Mouse (Mus musculus): ENCODE results near the gene Gucy2e.

Gucy2e gene

DNA sequence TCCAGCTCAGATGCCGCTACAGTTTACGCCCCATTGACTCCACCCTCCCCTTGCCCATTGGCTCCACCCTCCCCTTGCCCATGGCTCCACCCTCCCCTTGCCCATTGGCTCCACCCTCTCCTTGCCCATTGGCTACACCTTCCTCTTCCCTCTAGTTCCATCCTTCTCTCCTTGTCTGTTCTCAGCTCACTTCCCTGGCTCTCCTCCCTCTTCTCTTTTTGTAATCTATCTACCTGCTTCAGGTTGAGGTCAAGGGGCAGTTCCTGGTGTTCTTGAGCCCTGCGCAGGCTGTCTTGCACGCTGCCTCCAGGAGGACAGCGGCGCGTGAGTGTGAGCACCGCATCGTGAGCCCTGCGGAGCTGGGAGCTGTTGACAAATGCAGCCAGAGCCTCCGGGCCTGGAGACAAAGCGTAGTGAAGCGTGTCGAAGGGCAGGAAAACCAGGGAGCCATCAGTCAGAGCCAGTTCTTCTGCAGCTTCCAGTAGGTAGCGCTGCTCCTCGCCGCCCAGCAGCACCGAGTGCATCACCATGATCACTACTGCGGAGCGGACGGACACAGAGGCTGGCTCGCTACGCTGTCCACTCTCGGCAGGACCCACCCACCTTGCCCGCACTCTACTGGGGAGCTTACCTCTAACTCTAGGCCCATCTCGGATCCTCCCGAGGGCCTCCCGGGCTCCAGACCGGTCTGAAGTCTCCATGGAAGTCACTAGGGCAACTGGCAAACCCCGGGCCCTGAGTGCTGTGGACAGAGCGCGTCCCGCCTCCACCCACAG lies 1.4 kb downstream of the Gucy2e start:
- peak; percentile 55 for DNase-seq

DNA sequence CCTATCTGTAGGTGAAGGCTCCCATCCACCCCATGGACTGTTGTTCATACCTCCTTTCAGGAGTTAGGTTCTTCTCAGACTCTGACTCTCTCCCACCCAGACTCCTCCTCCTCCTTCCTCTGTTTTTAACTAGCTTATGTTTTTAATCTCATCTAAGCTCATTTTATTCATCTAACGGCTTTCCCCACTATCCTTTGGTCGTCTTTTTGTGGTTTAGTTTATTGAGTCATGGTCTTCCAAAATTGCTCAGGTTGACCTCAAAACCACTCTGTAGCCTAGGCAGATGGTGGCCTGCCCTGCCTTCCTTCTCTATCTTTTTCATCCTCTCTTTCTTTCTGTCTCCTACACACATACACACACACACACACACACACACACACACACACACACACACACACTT lies 3.7 kb downstream of the Gucy2e start:
- no peak for DNase-seq

DNA sequence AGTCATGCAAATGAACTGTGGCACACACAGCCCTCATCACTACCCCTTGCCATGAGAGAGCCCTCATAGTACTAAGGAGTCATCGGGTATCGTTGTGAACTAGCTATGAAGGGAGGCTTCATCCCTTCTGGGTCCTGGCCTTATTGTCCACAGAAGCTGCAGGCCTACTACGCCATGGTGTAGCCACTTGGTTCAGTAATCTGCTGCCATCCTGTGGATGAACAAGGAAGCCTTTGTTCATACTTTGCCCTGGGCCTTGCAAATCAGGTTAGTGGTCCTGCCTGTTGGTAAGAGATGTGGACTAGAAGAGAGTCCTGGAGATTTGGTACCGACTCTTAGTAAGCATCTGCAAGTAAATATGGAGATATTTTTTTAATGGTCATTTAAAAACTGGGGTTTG lies 6.4 kb downstream of the Gucy2e start:
- DNase-seq, result no peak

DNA sequence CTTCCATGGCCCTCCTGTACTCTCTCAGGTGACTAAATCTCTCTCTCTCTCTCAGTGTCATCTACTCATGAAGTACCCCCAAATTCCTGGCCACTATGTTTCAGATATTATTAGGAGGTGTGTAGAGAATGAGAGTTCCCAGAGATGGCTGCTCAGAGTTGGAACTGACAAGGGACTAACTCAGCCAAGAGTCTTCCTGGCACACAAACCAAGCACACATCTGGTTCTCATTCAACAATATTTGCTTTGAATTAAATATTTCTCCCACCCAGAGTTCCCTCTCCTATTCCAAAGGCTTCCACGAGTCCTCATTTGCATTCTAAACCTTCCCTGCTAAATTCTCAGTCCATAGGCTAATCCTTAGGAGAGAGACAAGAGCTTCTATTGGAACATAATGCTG lies 11.1 kb downstream of the Gucy2e start:
- DNase-seq, result no peak

DNA sequence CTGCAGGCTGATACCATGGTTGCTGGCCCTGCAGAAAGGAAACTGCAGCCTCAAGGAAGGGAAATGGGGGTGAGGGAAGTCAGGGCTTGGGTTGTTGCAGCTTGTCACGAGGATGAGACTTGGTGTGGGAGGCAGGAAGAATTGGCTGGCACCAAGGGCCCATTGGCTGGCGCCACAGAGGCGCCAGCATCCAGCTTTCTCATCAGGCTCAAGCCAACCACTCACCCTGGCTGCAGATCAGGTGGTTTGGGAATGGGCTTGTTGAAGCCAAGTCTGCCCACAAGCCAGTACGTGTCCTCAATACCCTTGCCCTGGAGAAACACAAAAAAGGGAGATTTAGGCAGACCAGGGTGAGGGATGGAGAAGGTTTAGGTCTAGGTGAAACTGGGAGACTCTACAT lies 13.7 kb downstream of the Gucy2e start:
- DNase-seq, result no peak

DNA sequence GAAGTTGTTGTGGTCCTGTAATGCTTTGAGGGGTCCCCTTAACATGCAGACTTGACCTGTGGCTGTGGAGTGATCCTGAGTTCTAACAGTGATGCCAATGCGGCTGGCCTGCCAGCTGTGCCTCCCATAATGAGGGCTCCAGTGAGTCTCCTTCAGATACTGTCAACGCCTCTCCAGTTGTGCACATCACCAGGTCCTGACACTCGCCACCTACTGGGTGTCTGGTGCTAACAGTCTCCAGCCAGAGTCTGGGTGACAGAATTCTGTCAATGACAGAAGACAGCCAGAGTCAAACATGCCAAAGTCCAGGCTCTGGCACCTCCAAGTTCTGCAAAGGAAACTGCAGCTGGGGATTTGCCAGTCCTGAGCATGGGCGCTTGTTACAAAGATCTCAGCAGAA lies 15.8 kb downstream of the Gucy2e start:
- no peak for DNase-seq

DNA sequence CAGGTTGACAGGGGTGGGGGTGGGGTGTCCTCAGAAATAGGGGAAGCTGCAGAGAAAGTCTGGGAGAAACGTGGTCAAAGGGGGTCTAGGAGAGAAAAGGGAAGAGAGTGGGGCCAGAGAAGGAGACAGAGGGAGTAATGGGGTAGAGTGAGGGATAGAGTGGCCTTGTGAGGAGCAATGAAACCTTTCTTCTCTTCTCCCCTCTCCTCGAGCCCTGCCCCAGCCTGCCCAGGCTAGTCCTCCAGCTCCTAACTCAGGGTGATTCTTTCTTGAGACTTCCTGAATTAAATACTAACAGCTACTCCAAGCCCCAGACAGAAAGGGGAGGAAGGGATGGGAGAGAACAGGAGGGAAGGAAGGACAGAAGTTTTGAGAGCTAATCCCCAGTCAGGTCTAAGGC lies 18.2 kb downstream of the Gucy2e start:
- no peak for DNase-seq

DNA sequence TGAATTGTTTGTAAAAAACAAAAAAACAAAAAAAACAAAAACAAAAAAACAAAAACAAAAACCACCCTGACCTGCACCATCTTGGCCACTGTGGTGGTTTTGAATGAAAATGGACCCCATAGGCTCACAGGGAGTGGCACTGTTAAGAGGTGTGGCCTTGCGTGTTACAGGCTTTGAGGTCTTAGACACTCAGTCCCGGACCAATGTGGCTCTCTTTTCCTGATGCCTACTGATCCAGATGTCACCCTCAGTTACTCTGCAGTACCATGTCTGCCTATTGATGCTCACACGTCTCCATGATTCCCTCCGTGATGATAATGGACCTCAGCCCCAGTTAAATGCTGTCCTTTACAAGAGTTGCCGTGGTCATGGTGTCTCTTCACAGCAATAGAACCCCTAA lies 19.4 kb downstream of the Gucy2e start:
- no peak for DNase-seq

DNA sequence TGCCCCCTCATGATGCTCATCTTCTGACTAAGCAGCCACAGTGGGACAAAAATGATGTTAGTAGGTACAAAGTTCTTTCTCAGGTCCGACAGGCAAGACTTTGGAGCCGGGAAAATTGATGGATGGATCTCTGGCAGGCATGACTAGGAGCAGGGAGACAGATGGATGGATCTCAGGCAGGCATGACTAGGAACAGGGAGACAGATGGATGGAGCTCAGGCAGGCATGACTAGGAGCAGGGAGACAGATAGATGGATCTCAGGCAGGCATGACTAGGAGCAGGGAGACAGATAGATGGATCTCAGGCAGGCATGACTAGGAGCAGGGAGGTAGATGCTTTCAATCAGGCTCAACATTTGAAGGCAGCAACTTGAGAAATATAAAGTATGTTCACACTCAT lies 25.4 kb downstream of the Gucy2e start:
- peak; percentile 6 for DNase-seq

DNA sequence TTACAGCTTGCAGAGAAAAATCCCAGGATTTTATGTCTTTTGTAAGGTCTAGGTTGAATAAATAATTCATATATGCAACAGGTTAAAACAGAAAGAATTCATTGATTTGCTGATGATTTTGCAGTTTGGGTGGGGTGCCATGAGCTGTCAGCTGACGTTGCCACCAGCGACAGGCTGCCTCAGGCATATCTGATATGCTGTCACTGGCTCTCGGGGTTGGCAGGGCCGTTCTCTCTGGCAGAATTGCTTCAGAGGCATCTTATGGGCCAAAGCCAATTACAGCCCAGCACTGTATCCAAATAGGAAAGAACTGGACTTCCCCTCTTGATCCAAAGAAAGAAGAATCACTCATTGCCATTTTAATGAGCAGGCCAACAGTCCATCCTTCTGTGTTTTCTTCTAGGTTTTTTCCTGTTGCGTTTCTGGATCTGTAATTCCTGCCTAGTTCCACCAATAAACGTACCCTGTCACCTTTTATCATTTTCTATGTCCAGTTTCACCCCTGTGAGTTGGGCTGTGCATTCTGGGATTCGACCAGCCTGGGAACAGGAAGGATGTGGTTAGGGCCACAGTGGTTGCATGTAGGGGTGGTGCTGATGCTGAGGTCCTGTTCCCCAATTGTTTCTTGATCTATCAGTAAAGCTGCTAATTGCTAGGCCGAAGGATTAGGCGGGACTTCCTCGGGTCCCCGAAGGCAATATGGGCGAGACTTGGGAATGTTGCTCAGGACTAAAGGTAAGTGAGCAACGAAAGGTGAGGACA lies 34.2 kb downstream of the Gucy2e start:
- DNase-seq, result no peak

DNA sequence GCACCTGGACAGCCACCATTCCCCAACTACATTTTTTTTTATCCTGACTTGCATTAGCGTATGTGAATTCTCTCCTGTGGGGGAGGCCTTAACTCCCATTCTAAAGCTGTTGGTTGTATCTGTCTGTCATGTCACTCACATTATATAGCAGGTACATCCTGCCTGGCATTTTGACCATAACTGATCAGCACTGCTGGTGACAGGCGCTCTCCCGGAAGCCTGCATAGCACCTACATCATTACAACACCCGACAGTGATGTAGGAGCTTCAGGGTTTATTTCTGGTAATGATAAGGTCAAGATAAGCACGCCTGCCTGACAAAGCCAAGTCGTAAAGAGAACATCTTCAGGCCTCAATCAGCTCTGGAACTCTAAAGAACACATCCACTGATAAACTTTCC lies 36.6 kb downstream of the Gucy2e start:
- DNase-seq, result no peak

DNA sequence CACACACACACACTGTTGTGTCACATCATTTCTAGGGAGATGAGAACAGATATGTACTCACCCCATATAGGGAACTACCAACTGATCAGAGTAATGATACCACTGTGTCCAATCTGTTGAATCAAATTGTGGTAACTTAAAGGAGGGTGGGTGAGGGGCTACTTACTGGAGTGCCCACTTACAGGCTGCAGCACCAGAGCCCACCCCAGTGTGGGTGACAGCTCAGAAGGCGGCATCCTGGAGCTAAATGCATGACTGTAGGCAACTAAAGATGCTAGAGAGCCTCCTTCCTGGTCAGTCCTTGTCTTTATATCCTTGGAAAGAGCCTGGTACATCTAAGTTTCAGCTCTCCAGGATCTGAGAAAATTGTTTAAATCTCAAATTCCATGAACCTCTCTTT lies 37.6 kb downstream of the Gucy2e start:
- DNase-seq, result no peak

DNA sequence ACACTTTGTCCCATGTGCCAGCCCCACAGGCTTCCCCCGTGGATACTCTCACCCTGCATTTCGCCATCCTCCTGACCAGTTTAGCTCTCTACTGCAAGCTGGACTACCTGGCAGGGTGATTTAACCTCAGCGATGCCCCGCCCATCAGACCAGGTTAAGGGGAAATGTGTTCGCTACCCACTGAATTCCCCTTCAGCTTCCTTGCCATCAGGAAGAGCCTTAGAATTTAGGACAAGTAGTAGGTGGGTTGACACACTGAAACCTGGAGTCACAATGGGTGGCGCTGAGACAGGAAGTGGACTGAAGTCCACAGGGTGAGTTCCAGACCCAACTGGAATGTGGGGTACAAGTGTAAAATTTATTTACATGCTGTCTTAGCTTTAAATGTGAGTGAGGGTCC lies 39.1 kb downstream of the Gucy2e start, which contains the start of gene Alox8:
Gene Alox8, minus strand, starts transcription at position 101 of the 400 bp plus-strand sequence.
- no peak for DNase-seq

DNA sequence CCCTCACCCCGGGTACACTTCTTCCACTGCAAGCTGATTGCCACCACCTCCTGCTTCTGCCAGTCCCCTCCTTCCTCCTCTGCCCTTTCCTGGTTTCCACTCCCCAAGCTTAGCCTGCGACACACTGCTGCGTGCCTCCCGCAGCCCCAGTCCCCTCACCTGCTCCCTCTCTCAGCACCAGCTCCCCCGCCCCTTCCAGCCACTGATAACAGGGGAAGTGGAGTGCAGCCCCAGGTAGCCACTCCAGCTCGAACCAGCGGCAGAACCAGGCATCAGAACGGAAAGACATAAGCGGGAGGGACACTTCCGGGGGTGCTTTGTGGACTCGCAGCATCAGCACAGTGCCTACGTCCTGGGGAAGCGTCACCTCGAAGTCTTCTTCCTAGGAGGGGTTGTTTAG lies 39.6 kb downstream of the Gucy2e start:
- DNase-seq, result no peak

DNA sequence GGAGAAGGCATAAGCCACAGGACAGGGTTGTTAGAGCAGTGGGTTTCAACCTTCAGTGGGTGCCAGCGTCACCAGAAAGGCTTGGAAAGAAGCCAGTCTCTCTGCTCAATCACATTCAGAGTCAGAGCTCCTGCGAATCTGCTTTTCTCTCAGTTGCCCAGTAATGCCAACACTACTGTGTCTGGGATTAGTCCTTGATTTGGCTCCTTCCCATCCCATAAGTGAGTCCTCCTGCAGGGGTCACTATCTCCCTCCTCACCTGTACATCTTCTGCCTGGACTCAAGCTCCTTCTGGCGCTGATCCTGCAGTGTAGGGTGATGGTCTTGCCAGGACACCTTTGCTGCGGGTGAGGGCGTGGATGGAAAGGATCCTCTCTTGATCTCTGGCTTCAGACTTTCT lies 40.1 kb downstream of the Gucy2e start:
- DNase-seq, result no peak

DNA sequence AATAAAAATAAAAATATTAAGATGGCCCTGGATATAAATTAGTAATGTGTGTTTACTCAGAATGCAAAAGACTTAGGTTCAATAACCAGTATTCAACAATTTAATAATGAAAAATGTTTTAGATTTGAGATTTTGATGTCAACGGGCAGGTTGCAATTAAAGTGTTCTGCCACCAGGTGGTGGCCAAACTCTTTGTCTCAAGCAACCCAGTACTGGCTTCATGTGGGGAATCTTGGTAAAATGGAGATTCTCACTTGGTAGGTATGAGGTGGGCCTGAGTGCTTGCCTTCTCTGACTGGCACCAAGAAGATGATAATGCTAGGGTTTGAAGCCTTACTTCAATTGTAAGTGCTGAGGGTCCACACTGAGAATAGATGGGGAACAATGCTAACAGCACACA lies 44.0 kb downstream of the Gucy2e start:
- DNase-seq, result no peak

DNA sequence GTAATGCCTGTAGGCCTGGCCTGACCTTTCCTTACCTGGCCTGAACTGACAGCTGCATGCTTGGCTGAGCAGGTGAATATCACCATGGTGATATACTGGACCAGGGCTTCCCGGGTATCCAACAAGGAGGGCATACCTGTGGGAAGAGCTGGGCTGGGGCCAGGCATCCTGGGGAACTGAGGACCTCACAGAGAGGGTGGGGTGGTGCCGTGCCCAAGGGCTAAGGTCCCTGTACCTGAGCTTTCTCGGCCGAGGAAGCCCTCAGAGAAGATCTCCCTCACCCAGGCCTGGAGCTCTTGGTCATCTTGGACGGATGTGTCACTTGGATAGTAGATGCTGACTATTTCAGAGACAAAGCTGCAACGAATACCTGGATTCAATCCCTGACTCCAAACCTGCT lies 50.9 kb downstream of the Gucy2e start:
- DNase-seq, result no peak

DNA sequence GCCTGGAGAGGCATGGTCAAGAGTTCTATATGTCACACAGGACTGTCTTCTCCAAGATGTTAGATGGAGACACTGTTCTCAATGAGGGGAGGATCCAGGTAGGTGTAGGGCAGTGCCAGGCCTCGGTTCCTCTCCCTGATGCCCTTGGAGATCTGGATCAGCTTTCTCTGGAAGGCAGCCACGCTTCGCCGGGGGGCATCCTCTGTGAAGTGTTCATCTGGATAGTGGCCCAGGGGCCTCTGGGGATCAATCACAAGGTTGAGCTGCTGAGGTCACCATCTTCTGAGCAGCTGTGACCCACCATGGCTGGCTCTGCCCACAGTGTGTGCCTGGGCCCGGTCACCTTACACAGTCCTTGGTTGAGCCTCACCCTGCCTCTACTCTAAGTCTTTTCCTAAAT lies 51.8 kb downstream of the Gucy2e start:
- no peak for DNase-seq

DNA sequence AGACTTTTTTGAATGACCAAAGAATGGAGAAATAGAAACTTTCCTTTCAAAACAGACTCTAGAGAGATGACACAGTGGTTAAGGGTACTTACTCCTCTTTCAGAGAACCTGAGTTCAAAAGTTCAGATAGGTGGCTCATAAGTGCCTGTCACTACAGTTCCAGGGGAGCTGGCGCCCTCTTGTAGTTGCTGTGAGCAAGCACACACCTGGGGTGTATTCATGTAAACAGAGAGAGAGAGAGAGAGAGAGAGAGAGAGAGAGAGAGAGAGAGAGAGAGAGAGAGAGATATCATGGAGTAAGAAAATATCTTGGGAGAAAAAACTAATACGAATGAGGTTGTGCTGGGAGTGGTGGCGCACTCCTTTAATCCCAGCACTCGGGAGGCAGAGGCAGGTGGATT lies 56.7 kb downstream of the Gucy2e start:
- DNase-seq, result no peak

DNA sequence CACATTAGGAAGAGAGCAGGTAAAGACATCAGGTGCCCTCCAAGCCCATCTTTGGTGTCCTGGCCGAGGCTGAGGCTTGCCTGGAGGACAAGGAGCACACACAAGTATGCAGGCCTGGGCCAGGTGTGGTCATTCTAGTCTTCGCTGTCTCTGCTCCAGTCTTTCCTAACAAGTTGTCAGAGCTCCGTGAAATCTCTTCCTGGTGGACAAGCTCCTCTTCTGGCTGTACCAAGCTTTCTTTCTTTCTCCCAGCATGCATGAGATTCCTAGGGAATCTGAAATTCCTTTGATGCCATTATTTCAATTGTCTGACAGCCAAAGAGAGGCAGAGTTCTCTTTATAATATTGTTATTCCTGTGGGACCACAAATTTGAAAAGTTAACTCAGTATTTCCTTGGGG lies 57.3 kb downstream of the Gucy2e start:
- no peak for DNase-seq

DNA sequence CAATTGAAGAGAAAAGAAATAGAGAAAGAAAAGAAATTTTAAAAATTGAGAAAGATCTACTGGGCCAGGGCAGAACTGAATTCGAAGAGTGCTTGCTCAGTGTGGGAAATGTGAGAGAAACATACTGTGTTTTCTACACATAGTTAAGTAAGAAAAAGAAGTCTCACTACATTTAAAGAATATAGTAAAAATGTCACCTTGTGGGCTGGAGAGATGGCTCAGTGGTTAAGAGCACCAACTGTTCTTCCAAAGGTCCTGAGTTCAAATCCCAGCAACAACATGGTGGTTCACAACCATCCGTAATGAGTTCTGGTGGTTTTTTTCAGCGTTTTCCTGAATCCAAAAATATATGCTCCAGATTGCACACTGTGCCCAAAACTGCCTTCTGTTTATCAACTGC lies 58.3 kb downstream of the Gucy2e start:
- DNase-seq, result no peak

DNA sequence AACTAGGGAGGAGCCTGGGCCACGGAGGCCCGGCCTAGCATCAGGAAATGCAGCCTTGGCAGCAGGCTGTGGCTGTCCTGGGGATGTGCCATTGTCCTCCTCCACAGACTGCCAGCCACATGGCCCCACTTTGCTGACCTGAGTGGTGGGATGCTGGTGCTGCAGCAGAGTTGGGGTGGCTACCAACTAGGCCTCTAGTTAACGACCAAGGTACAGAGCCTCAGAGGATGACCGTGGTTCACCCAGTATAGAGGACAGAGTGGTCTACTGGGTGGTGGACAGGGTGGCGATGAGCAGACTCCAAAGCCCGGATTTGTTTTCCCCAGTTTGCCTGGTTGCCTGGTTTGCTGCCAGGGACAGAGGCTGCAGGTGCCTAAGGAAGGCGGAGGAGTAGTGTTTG lies 62.1 kb downstream of the Gucy2e start:
- DNase-seq, result no peak

DNA sequence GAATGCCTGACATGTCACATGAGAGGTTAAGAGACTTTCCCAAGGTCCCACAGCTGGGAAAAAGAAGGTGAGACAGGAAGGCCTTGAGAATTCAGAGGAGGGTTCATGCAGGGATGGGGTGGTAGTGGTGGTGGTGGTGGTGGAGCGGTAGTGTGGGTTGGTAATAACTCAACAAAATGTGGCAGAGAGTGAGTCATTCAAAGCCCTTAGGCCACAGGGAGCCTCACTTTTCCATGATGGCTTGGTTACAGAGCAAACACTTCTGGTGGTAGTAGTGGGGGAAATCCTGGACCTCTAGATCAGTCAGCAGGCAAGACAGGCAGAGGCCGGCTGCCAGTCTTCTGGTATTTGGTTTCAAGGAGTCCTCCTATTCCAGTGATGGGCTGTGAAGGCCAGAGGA lies 64.2 kb downstream of the Gucy2e start:
- DNase-seq, result no peak

DNA sequence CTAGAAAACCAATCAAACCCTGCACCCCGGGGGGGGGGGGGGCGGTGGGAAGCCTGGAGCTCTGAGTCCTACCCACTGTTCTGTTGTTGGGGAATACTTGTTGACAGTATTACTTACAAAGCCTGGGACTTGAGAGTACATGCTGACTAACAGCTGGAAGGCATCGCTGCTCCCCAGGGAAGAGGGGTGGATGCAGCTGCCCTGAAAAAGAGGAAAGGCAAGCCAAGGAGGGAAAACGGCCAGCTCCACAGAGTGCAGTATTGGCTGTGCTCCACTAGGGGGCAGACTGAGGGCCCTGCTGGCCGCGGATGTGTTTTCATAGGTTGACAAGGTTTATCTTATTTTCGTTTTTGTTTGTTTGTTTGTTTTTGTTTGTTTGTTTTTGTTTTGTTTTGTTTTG lies 65.2 kb downstream of the Gucy2e start:
- DNase-seq, result peak; percentile 52

DNA sequence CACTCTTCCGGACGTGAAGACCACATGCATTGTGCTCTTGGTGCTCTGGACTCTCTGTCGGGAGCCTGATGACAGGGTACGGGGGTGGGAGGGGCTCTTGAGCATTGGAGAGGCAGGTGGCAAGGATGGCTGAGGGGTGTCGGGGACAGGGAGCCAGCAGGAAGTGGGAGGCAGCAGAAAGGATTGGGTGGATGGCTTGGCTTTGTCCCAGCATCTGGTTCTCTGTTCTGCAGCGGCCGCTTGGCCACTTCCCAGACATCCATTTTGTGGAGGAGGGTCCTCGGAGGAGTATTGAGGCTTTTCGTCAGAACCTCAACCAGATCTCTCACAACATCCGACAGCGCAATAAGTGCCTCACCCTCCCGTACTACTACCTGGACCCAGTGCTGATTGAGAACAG lies 67.5 kb downstream of the Gucy2e start:
- no peak for DNase-seq

Measured in kidney, adult 11 months (tissue).